5 mouse cellular contexts compared by ENCODE assay signal in genomic region chr17:8003248-8003647, GRCm38 (mm10). TPM values are rescaled to one million over a fixed set of nuclear protein-coding genes. Genes with fewer than 3 reads are reported as not detected.
A peak's percentile ranks its signal among the peaks of the same experiment; 100 is the strongest.
DNase-seq lines count a peak whose midpoint lies in the region; ATAC-seq and TF ChIP-seq lines count a peak whose summit lies in the region.
"Not testable (repeated sequence)": the region's sequence is repeated elsewhere in the genome, so short reads cannot be mapped to it uniquely, and the experiment has no call there.

No protein-coding gene starts in this region.

- TF ChIP-seq EP300 in lung, postnatal 0 days (IDR thresholded peaks at IDR 0.05) = not testable (repeated sequence)

- ATAC-seq in intestine, embryonic 14.5 days (replicated peaks; ENCODE audit: low FRiP score, low TSS enrichment, low read depth); lung, postnatal 0 days; neural tube, embryonic 11.5 days (ENCODE audit: insufficient read depth, low FRiP score, low TSS enrichment): not testable (repeated sequence)
- ATAC-seq in kidney, embryonic 15.5 days (replicated peaks; ENCODE audit: low FRiP score) = peak; percentile 77
- peak; percentile 72; the same call in 1 of the 2 replicates for ATAC-seq in kidney, postnatal 0 days (replicated peaks; ENCODE audit: low FRiP score, low read depth)

- not testable (repeated sequence) for H3K4me2 ChIP-seq in intestine, embryonic 14.5 days (ENCODE audit: low read length); kidney, embryonic 15.5 days; kidney, postnatal 0 days (ENCODE audit: low read length); lung, postnatal 0 days (replicated peaks; ENCODE audit: low read depth, low read length); neural tube, embryonic 11.5 days (ENCODE audit: low read depth)

- H3K4me1 ChIP-seq in intestine, embryonic 14.5 days (replicated peaks; ENCODE audit: control insufficient read depth, insufficient read depth, low read length); kidney, embryonic 15.5 days; kidney, postnatal 0 days (replicated peaks; ENCODE audit: insufficient read depth, low read length); lung, postnatal 0 days (ENCODE audit: insufficient read depth, low read depth, low read length); neural tube, embryonic 11.5 days (ENCODE audit: control insufficient read depth, insufficient read depth, low read length): not testable (repeated sequence)

- DNase-seq in intestine, embryonic 14.5 days (ENCODE audit: low spot score) = peak; percentile 20
- DNase-seq in kidney, postnatal 0 days (ENCODE audit: low spot score) = peak; percentile 7
- peak; percentile 1 for DNase-seq in lung, postnatal 0 days (ENCODE audit: low spot score)
- DNase-seq in neural tube, embryonic 11.5 days (ENCODE audit: low spot score) = peak; percentile 6

- not testable (repeated sequence) for H3K36me3 ChIP-seq in intestine, embryonic 14.5 days (ENCODE audit: control insufficient read depth, insufficient read depth, low read length); kidney, embryonic 15.5 days; kidney, postnatal 0 days (ENCODE audit: insufficient read depth, low read length); lung, postnatal 0 days (ENCODE audit: insufficient read depth, low read length); neural tube, embryonic 11.5 days (ENCODE audit: control insufficient read depth, insufficient read depth, low read length)

- H3K27ac ChIP-seq in intestine, embryonic 14.5 days (ENCODE audit: low read depth); kidney, embryonic 15.5 days; kidney, postnatal 0 days; lung, postnatal 0 days (ENCODE audit: low read length); neural tube, embryonic 11.5 days (ENCODE audit: low read depth, low read length): not testable (repeated sequence)

- not testable (repeated sequence) for H3K9me3 ChIP-seq in intestine, embryonic 14.5 days (ENCODE audit: control insufficient read depth, low read length); kidney, embryonic 15.5 days (replicated peaks); kidney, postnatal 0 days (replicated peaks; ENCODE audit: low read length); lung, postnatal 0 days (ENCODE audit: low read length); neural tube, embryonic 11.5 days (ENCODE audit: control insufficient read depth, low read length)

- H3K27me3 ChIP-seq in intestine, embryonic 14.5 days (replicated peaks; ENCODE audit: control insufficient read depth, insufficient read depth, low read length); kidney, embryonic 15.5 days; kidney, postnatal 0 days (ENCODE audit: insufficient read depth, low read length); lung, postnatal 0 days (replicated peaks; ENCODE audit: insufficient read depth, low read length); neural tube, embryonic 11.5 days (ENCODE audit: control insufficient read depth, insufficient read depth, low read length): not testable (repeated sequence)

- H3K9ac ChIP-seq in intestine, embryonic 14.5 days (ENCODE audit: low read length); kidney, embryonic 15.5 days; kidney, postnatal 0 days (ENCODE audit: low read depth, low read length); lung, postnatal 0 days (replicated peaks; ENCODE audit: low read depth); neural tube, embryonic 11.5 days (ENCODE audit: low read length): not testable (repeated sequence)

- 68% methylated on average over 10 of the region's 10 CpGs for WGBS in intestine, embryonic 14.5 days
- 45% methylated on average over 10 of the region's 10 CpGs for WGBS in kidney, embryonic 15.5 days
- WGBS in kidney, postnatal 0 days = 49% methylated on average over 9 of the region's 10 CpGs
- WGBS in lung, postnatal 0 days = 65% methylated on average over 10 of the region's 10 CpGs
- WGBS in neural tube, embryonic 11.5 days = 93% methylated on average over 10 of the region's 10 CpGs

- not testable (repeated sequence) for TF ChIP-seq CTCF in kidney, postnatal 0 days (IDR thresholded peaks at IDR 0.05; ENCODE audit: low read depth); lung, postnatal 0 days (IDR thresholded peaks at IDR 0.05)

- not testable (repeated sequence) for H3K4me3 ChIP-seq in intestine, embryonic 14.5 days (ENCODE audit: low read depth, low read length); kidney, embryonic 15.5 days (replicated peaks); kidney, postnatal 0 days (replicated peaks; ENCODE audit: low read depth, low read length); lung, postnatal 0 days (ENCODE audit: low read depth, low read length); neural tube, embryonic 11.5 days (ENCODE audit: low read depth, low read length)

RNA-seq across cellular contexts. Expression of gene Rsph3a, which starts 57.8 kb away (rescaled TPM):
- 50.1 and 54.5 TPM in 2 replicates for polyA plus RNA-seq in intestine, embryonic 14.5 days (2014; fragmentation: Nextera tagmentation; extraction: Ambion mirVana)
- polyA plus RNA-seq in kidney, embryonic 15.5 days (2015; fragmentation: Nextera tagmentation; extraction: Ambion mirVana) = 52.0 and 61.3 TPM in 2 replicates
- 60.5 and 73.0 TPM in 2 replicates for polyA plus RNA-seq in kidney, postnatal 0 days (2015; fragmentation: Nextera tagmentation; extraction: Ambion mirVana)
- polyA plus RNA-seq in lung, postnatal 0 days (2015; fragmentation: Nextera tagmentation; extraction: Ambion mirVana) = 58.1 and 60.5 TPM in 2 replicates
- polyA plus RNA-seq in neural tube, embryonic 11.5 days (2014; fragmentation: Nextera tagmentation; extraction: Ambion mirVana) = 59.9 and 62.4 TPM in 2 replicates
